Mouse (Mus musculus) intestine, postnatal 0 days (tissue): ENCODE data around the gene Afmid. TPM values are rescaled to one million over a fixed set of nuclear protein-coding genes. Genes with fewer than 3 reads are reported as not detected.
"Not testable (repeated sequence)": the region's sequence is repeated elsewhere in the genome, so short reads cannot be mapped to it uniquely, and the experiment has no call there.

ENCODE experiments used
- ATAC-seq: fragments of 200-750 bp; cut with Nextera tagmentation; 2 replicates; pipeline ENCODE4 v1.8.0; 2017; ENCODE audit warnings: mild to moderate bottlenecking, moderate TSS enrichment, moderate library complexity
- H3K27ac ChIP-seq: fragments of 300-500 bp; sonication (generic); 2 replicates; pipeline ENCODE4 v1.5.1; 2014; ENCODE audit warnings: mild to moderate bottlenecking, low read depth, low read length, moderate library complexity
- H3K27me3 ChIP-seq: fragments of 300-500 bp; sonication (generic); replicated peaks from 2 replicates; pipeline ENCODE4 v1.6.1; 2014; ENCODE audit warnings: low read length, mixed read lengths; ENCODE audit not compliant: control insufficient read depth, insufficient read depth
- H3K36me3 ChIP-seq: fragments of 300-500 bp; sonication (generic); 2 replicates; pipeline ENCODE4 v1.6.1; 2014; ENCODE audit warnings: mild to moderate bottlenecking, moderate library complexity; ENCODE audit not compliant: control insufficient read depth, insufficient read depth
- H3K4me1 ChIP-seq: fragments of 300-500 bp; sonication (generic); replicated peaks from 2 replicates; pipeline ENCODE4 v1.6.1; 2014; ENCODE audit warnings: antibody characterized with exemption, low read length, mixed read lengths; ENCODE audit not compliant: control insufficient read depth, insufficient read depth
- H3K4me2 ChIP-seq: fragments of 300-500 bp; sonication (generic); replicated peaks from 2 replicates; pipeline ENCODE4 v1.6.1; 2014; ENCODE audit warnings: low read depth, mild to moderate bottlenecking, moderate library complexity
- H3K4me3 ChIP-seq: fragments of 300-500 bp; sonication (generic); 2 replicates; pipeline ENCODE4 v1.5.1; 2014; ENCODE audit warnings: low read depth, low read length
- H3K9ac ChIP-seq: fragments of 300-500 bp; sonication (generic); 2 replicates; pipeline ENCODE4 v1.6.1; 2014; ENCODE audit warnings: mild to moderate bottlenecking, low read depth, low read length
- H3K9me3 ChIP-seq: fragments of 300-500 bp; sonication (generic); 2 replicates; pipeline ENCODE4 v1.6.1; 2016; ENCODE audit warnings: mixed run types; ENCODE audit not compliant: control insufficient read depth
- CTCF ChIP-seq: sonication (generic); IDR thresholded peaks from 2 replicates; pipeline ENCODE4 v1.5.1; 2016; ENCODE audit warnings: low read depth, mild to moderate bottlenecking, control low read depth, antibody characterized with exemption, moderate library complexity
- WGBS: fragments of 180-500 bp; shearing (Covaris S2); extraction: QIAGEN DNeasy Blood & Tissue Kit; methylation state at CpG from one replicate; pipeline ENCODE4 v1.1.7; 2014; 5-methylcytosine and 5-hydroxymethylcytosine counted together
- polyA plus RNA-seq: library from polyadenylated mRNA; unstranded; fragments of >200 nt; fragmentation: Nextera tagmentation; extraction: Ambion mirVana; gene quantifications from 2 replicates; pipeline ENCODE4 v1.2.1, GENCODE M21; 2015

The Afmid gene
- polyA plus RNA-seq, 1 experiment from 2014 or later: 7.0 TPM

- H3K27ac ChIP-seq: no peak overlapping the region; the same call in 1 of the 2 replicates
- H3K36me3 ChIP-seq: peaks cover 6% of the 10 kb centered on the region; the same call in 1 of the 2 replicates
- no peaks in the 10 kb centered on the region for H3K27me3 ChIP-seq
- 0 out of 2 replicates have a peak overlapping the region, but pooled peaks have one; percentile 17 for H3K4me3 ChIP-seq
- H3K4me2 ChIP-seq: peak overlapping the region; percentile 95
- H3K4me1 ChIP-seq: peaks cover 17% of the 10 kb centered on the region; the same call in 1 of the 2 replicates
- no peaks in the 10 kb centered on the region for H3K9me3 ChIP-seq
- no peak overlapping the region for H3K9ac ChIP-seq
- no peak for ATAC-seq
- TF ChIP-seq CTCF: no peak
- 67% methylated on average over 9 of the region's 9 CpGs for WGBS
Measured at GRCm38 (mm10) chr11:117782705-117783034, 43.1 kb upstream of the Afmid start.

- Histone ChIP-seq H3K4me3 (0 out of 2 replicates have a peak overlapping the region, but pooled peaks have one; percentile 17), H3K27me3 (no peaks in the 10 kb centered on the region), H3K9me3 (no peaks in the 10 kb centered on the region), H3K4me2 (peak overlapping the region; percentile 95), H3K36me3 (peaks cover 2% of the 10 kb centered on the region; the same call in 1 of the 2 replicates), H3K4me1 (peaks cover 17% of the 10 kb centered on the region; the same call in 1 of the 2 replicates), H3K9ac (no peak overlapping the region), H3K27ac (no peak overlapping the region; the same call in 1 of the 2 replicates)
- WGBS: 19% methylated on average over 31 of the region's 31 CpGs
- TF ChIP-seq CTCF: peak; percentile 65
- ATAC-seq: no peak
Measured at GRCm38 (mm10) chr11:117783089-117783488, 42.6 kb upstream of the Afmid start.

DNA sequence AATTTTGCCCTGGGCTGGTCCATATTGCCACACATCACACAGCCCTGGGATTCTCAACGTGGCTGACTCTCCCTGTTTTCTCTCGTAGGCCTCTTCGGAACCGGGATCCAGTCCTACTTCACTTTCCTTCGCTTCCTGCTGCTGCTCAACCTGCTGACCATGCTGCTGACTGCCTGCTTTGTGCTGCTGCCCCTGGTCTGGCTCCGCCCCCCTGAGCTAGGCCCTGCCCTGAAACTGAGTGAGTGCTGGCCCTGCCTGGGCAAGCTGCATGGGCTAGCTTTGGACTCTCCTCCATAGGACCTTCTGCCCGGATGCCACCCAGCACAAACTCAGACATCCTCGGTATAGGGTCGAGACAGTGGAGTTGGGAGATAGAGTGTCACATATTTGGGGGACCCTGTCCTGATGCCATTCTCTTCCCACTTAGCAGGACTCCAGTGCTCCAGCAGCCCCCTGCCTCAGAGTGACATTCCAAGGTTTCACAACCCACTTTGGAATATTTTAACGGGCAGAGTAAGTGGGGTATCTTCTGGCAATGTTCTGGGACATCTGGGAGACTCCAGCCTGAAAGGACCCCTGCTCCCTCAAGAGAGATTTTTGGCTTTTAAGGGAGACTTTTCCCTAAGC lies 41.9 kb upstream of the Afmid start:
- Histone ChIP-seq H3K9ac (no peak overlapping the region), H3K27me3 (no peaks in the 10 kb centered on the region), H3K27ac (no peak overlapping the region), H3K9me3 (no peaks in the 10 kb centered on the region), H3K4me2 (peak overlapping the region; percentile 95), H3K36me3 (no peaks in the 10 kb centered on the region), H3K4me3 (0 out of 2 replicates have a peak overlapping the region, but pooled peaks have one; percentile 17), H3K4me1 (peaks cover 14% of the 10 kb centered on the region; the same call in 1 of the 2 replicates)
- ATAC-seq: no peak
- TF ChIP-seq CTCF: no peak
- 48% methylated on average over 10 of the region's 10 CpGs for WGBS

- TF ChIP-seq CTCF: peak; percentile 87
Measured at GRCm38 (mm10) chr11:117786294-117786693, 39.4 kb upstream of the Afmid start.

GRCm38 (mm10) chr11:117788481-117788880 lies 37.2 kb upstream of the Afmid start:
- H3K27ac ChIP-seq, H3K27me3 ChIP-seq, ATAC-seq, H3K9ac ChIP-seq, H3K4me2 ChIP-seq, H3K4me3 ChIP-seq, H3K36me3 ChIP-seq, H3K4me1 ChIP-seq, H3K9me3 ChIP-seq: not testable (repeated sequence)
- 82% methylated on average over 7 of the region's 7 CpGs for WGBS

More at GRCm38 (mm10) chr11:117786294-117786693, 39.4 kb upstream of the Afmid start:
- no peaks in the 10 kb centered on the region for H3K9me3 ChIP-seq
- no peaks in the 10 kb centered on the region for H3K36me3 ChIP-seq
- H3K4me3 ChIP-seq: no peak overlapping the region
- H3K4me1 ChIP-seq: peaks cover 13% of the 10 kb centered on the region; the same call in 1 of the 2 replicates
- H3K9ac ChIP-seq: no peak overlapping the region
- no peak for ATAC-seq
- H3K27me3 ChIP-seq: no peaks in the 10 kb centered on the region
- no peak overlapping the region for H3K27ac ChIP-seq
- H3K4me2 ChIP-seq: no peak overlapping the region
- 10% methylated on average over 10 of the region's 10 CpGs for WGBS

DNA sequence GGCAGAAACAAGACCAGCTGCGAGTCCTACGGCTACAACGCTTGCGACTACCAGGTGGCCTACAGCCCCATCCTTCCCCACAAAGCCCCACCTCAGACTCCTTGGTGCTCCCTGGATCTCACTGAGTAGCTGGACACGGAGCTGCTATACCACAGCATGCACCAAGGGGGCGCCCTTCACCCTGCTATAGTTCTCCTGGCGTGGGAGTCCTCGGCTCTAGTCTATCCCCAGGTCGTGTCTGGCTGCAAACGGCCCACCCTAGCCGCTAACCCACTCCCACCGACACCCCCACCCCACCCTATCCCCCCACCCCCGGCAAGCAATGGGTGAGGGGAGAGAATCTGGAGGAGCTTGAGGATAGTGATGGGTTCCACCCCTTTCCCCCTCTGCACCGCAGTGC lies 35.4 kb upstream of the Afmid start:
- peak; percentile 69 for ATAC-seq
- H3K27me3 ChIP-seq: no peaks in the 10 kb centered on the region
- no peak overlapping the region for H3K9ac ChIP-seq
- 0 out of 2 replicates have a peak, but pooled peaks cover 3% of the 10 kb centered on the region for H3K4me1 ChIP-seq
- peak overlapping the region; percentile 65 for H3K4me2 ChIP-seq
- no peaks in the 10 kb centered on the region for H3K36me3 ChIP-seq
- TF ChIP-seq CTCF: peak; percentile 91
- no peaks in the 10 kb centered on the region for H3K9me3 ChIP-seq
- H3K27ac ChIP-seq: peak overlapping the region; percentile 85
- H3K4me3 ChIP-seq: peak overlapping the region; percentile 34
- WGBS: under 1% methylated on average over 14 of the region's 14 CpGs
